Mouse (Mus musculus) bone marrow, adult 2 months (tissue): ENCODE measurements around the gene Eps15l1. TPM values are rescaled to one million over a fixed set of nuclear protein-coding genes. Genes with fewer than 3 reads are reported as not detected.

ENCODE experiments used
- H3K27ac ChIP-seq: fragments of 200-500 bp; 2 replicates; pipeline ENCODE4 v1.5.1; 2012; ENCODE audit warnings: low read depth, mild to moderate bottlenecking, control low read depth, inconsistent platforms, low read length; ENCODE audit not compliant: control insufficient read depth, poor library complexity, insufficient read depth
- H3K4me1 ChIP-seq: fragments of 200-500 bp; 2 replicates; pipeline ENCODE4 v1.6.1; 2011; ENCODE audit warnings: low read length; ENCODE audit not compliant: control insufficient read depth, insufficient read depth
- H3K4me3 ChIP-seq: fragments of 200-500 bp; replicated peaks from 2 replicates; pipeline ENCODE3; 2011; ENCODE audit warnings: mild to moderate bottlenecking, low read depth, low read length, control low read depth; ENCODE audit not compliant: control insufficient read depth
- CTCF ChIP-seq: fragments of 200-500 bp; IDR thresholded peaks from 2 replicates; pipeline ENCODE4 v1.5.1; 2011; ENCODE audit warnings: low read length, control low read depth; ENCODE audit not compliant: control insufficient read depth, insufficient read depth
- POLR2A ChIP-seq: fragments of 200-500 bp; IDR thresholded peaks from 2 replicates; pipeline ENCODE4 v1.6.1; 2011; ENCODE audit warnings: low read depth, mild to moderate bottlenecking, control low read depth, low read length, borderline replicate concordance; ENCODE audit not compliant: control insufficient read depth
- whole genome bisulfite sequencing: fragments of 180-500 bp; shearing (Covaris S2); methylation state at CpG from one replicate; pipeline ENCODE4 v1.1.7; 2018; 5-methylcytosine and 5-hydroxymethylcytosine counted together
- polyA plus RNA-seq: library from polyadenylated mRNA; stranded (reverse); fragments of >200 nt; gene quantifications from 2 replicates; pipeline ENCODE4 v1.2.4, GENCODE M21; 2011; ENCODE audit warnings: low replicate concordance; ENCODE audit not compliant: missing spikeins, insufficient read depth, insufficient read length

The Eps15l1 gene
- polyA plus RNA-seq, 1 experiment = 46.4 TPM

GRCm38 (mm10) chr8:72295125-72295524, 126.1 kb downstream of the Eps15l1 start:
- no peak overlapping the region for H3K4me3 ChIP-seq
- H3K27ac ChIP-seq = no peak overlapping the region
- TF ChIP-seq POLR2A (no peak), CTCF (no peak)
- WGBS = 22% methylated on average over 3 of the region's 3 CpGs
- H3K4me1 ChIP-seq = peaks cover 2% of the 10 kb centered on the region

GRCm38 (mm10) chr8:72293309-72293708, 128.0 kb downstream of the Eps15l1 start:
- Histone ChIP-seq H3K4me3 (no peak overlapping the region), H3K27ac (no peak overlapping the region), H3K4me1 (peaks cover 2% of the 10 kb centered on the region)
- no peak for TF ChIP-seq CTCF

GRCm38 (mm10) chr8:72291104-72291503, 130.2 kb downstream of the Eps15l1 start:
- WGBS = 12% methylated on average over 2 of the region's 2 CpGs
- Histone ChIP-seq H3K4me1 (peaks cover 2% of the 10 kb centered on the region), H3K4me3 (no peak overlapping the region), H3K27ac (no peak overlapping the region)
- TF ChIP-seq POLR2A (no peak), CTCF (no peak)

Other genes with a start within 250 kb of the Eps15l1 start
- gene Hsh2d, start 231.8 kb downstream of the Eps15l1 start, polyA plus RNA-seq = 6.4 and 7.7 TPM in 2 replicates
- gene Cib3, start 208.6 kb downstream of the Eps15l1 start, polyA plus RNA-seq = not detected in 2 replicates
- not detected in 2 replicates for gene Gm11034, start 207.8 kb downstream of the Eps15l1 start, polyA plus RNA-seq
- 34.8 and 47.9 TPM in 2 replicates for gene Fam32a, start 201.7 kb downstream of the Eps15l1 start, polyA plus RNA-seq
- 27.1 and 51.8 TPM in 2 replicates for gene Ap1m1, start 181.4 kb downstream of the Eps15l1 start, polyA plus RNA-seq
- gene Gm10282, start 116.2 kb downstream of the Eps15l1 start, polyA plus RNA-seq = 514 and 1,002 TPM in 2 replicates
- gene Klf2, start 102.4 kb downstream of the Eps15l1 start, polyA plus RNA-seq = 123 and 179 TPM in 2 replicates
- not detected in 2 replicates for gene Calr3, start 22.4 kb upstream of the Eps15l1 start, polyA plus RNA-seq
- 1.6 and 4.1 TPM in 2 replicates for gene 1700030K09Rik, start 22.4 kb upstream of the Eps15l1 start, polyA plus RNA-seq
- 36.2 and 57.2 TPM in 2 replicates for gene Cherp, start 53.8 kb upstream of the Eps15l1 start, polyA plus RNA-seq
- gene Slc35e1, start 71.2 kb upstream of the Eps15l1 start, polyA plus RNA-seq = 10.3 and 23.6 TPM in 2 replicates
- gene Med26, start 126.8 kb upstream of the Eps15l1 start, polyA plus RNA-seq = 2.9 and 8.0 TPM in 2 replicates
- 16.4 and 25.7 TPM in 2 replicates for gene Smim7, start 149.6 kb upstream of the Eps15l1 start, polyA plus RNA-seq
- 2.9 and 4.3 TPM in 2 replicates for gene Tmem38a, start 150.6 kb upstream of the Eps15l1 start, polyA plus RNA-seq
- 0.50 and 1.8 TPM in 2 replicates for gene Nwd1, start 225.3 kb upstream of the Eps15l1 start, polyA plus RNA-seq